Mouse (Mus musculus) kidney, adult 11 months (tissue): ENCODE measurements at regions not wholly inside any gene's neighbourhood (a gene's known extent, or its start where the extent isn't known, plus 50 kb on each side); places are given as distances from the start of the nearest gene placed in this dataset.

ENCODE experiments used
- DNase-seq: peaks from one replicate; pipeline ENCODE4 v3.0.0; 2022

DNA sequence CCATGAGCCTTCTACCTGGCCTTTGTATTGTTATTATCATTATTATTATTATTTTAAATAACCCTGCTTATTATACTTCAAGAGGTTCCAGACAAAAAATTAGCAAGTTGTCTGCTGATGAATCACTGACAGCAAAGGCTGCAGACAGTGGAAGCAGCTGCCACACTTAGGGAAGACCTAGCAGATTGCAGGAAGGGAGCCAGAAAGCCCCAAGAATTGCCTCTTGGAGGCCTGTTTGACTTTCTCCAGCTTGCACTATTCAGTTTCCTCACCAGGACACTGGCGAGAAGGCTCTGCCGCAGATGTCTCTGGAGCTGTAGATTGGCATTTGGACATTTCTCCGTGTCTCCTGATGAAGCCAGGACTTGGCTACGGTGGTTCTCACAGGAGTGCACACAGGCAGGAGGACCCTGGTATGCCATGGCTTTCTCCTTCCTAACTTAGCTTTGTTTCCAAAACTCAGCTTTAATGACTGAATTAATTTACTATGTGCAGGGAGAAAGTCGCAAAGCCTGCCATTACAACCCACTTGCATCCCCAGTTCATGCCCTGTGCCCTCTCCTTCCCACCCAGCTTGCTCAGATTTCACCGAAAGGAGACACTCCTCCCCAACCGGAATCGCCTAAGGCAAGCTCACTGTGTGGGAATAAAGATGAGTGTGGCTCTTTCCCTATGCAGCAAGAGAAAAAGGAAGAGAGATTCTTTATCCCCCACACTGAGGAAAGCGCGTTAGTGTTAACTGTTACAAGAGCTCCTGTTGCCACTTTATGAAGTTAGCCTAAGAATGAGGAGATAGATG, 193.3 kb upstream of the Trib2 start:
- no peak for DNase-seq

DNA sequence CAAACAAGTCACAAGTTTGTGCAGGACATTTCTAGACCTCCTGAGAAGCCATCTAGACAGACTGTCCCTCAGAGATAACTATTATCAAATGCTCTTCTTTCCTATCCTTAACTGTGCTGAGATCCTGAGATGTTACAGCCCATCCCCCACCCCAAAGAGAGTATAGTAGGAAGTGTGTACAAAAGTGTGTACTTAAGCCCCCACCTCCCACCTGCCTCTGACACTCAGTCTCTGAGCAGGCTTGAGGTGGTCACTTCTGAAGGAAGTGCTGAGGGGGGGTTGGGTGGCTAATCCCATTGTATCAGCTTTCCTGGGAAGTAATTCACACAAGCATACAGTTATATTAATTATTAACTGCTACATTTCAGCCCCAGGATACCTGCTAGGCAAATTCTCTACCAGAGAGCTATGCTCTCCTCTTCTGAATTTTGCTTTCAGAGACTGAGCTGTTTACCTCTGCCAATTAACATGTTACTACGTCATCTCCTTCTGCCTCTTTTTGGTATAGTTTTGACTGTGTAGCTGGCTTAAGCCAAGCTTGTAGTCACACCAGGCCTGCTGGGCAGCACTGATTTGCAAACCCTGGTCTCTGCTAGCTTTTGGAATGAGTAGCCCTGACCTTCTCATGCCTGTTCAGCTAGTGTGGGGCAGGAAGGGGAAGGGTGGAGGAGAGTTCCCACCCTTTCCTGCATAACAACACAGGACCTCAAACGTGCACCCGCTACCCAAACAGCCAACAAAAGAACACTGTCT, 192.2 kb upstream of the Trib2 start:
- DNase-seq: peak; percentile 75

DNA sequence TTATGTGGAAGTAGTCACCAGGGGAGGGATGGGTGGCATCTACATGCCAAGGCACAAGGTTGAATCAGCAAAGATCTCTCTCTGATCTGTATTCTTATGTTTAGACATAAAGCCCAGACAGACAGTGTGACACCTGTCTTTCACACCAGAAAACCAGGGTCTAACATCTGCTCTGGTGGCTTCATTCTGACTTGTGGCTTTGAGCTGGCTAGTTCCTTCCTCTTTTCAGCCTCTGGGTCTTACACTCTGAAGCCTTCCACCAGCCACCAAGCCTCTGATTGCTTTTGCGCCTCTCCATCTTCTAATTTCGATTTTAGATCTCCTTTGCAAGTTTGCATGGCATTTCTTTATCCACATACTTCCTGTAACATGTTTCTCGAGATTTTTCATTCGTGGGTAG, 191.5 kb upstream of the Trib2 start:
- DNase-seq: no peak

- DNase-seq: no peak
These were observed 190.0 kb upstream of the Trib2 start for GRCm38 (mm10) chr12:16006688-16007087.

DNA sequence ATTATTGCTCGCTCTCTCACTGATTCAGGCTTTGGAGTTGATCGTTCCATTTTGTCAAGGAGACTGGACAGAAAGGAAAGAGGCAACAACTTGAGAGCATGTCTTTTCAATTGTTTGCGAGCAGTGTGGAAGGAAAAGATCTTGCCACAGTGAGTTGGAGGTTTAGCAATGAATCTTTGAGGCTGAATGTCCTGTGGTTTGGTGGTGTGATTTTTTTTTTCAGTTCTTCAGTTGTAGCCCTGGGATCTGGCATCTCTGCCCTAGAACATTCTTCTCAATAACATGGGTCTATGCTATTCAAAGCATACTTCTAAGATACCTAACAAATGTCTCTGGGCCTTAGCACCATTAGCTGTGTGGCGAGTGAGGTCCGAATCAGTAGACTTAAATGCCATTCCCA, 189.6 kb upstream of the Trib2 start:
- no peak for DNase-seq

DNA sequence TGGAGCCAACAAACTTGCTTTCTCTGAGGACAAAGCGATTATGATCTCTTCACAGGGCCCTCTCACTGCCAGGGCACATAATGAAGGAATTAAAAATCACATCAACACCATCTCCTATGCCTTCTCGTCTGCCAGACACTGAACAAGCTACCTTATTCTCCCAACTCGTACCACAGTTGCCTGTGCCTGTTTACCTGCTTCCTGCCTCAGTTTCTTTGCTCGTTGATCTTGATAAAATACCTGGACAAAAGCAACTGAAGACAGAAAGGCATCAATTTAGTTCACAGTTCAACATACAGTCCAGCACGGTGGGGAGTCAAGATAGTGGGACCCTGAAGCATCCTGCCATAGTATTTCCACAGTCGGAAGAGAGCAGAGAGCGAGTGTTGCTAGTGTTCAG, 185.1 kb upstream of the Trib2 start:
- DNase-seq: no peak

- no peak for DNase-seq
These were observed 184.5 kb upstream of the Trib2 start for GRCm38 (mm10) chr12:16001225-16001624.

DNA sequence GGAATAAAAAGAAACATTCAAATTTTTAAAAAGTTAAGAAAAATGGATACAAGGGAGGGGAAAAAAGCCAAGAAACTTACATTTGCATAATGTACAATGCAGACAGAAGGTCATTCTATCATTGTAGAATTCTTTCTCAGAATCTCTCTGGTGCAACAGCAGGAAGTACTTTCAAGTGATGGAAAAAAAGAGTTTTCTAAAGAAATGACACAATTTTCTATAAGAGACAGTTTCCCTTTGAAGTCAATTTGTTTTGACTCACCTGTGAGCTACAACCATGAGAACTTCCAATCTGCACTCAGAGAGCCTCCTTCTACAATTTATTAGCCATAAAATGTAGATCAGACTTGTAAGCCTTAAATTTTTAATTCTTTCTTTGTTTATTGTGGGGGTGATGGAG, 181.6 kb upstream of the Trib2 start:
- no peak for DNase-seq

DNA sequence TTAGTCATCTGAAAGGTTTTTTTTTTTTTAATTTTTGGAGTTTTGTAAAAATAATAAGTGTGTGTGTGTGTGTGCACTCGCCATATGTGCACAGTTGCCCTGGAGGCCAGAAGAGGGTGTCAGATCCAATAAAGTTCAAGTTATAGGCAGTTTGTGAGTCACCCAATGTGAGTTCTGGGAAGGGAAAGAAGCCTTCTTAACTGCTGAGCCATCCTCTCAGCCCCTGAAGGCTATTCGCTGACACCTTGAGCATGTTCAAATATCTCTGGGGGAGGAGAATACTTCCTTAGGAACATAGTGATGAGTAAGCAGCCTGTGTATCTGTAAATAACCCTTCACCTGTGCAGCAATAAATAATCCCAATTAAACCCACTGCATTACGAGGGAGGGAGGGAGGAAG, 177.1 kb upstream of the Trib2 start:
- no peak for DNase-seq

GRCm38 (mm10) chr12:15986351-15986750, 169.6 kb upstream of the Trib2 start:
- DNase-seq: no peak

DNA sequence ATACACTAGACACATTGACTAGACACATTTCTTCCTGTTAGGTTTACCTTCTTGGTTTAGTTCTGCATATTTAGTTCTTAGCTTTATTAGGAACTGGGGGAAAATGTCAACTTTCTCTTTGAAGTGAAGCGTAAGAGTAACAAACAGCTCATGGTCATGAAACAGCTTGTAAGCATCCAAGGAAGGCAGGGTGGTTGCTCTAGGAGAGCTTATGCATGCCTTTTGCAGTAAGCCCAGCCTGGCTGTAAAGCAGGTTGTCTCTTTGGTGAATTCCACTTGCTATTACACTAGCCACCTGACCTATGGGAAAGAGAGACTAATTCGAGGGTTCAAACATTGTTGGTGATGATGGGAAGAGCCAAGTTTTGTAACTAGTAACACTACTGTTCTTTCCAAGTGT, 168.9 kb upstream of the Trib2 start:
- no peak for DNase-seq

DNA sequence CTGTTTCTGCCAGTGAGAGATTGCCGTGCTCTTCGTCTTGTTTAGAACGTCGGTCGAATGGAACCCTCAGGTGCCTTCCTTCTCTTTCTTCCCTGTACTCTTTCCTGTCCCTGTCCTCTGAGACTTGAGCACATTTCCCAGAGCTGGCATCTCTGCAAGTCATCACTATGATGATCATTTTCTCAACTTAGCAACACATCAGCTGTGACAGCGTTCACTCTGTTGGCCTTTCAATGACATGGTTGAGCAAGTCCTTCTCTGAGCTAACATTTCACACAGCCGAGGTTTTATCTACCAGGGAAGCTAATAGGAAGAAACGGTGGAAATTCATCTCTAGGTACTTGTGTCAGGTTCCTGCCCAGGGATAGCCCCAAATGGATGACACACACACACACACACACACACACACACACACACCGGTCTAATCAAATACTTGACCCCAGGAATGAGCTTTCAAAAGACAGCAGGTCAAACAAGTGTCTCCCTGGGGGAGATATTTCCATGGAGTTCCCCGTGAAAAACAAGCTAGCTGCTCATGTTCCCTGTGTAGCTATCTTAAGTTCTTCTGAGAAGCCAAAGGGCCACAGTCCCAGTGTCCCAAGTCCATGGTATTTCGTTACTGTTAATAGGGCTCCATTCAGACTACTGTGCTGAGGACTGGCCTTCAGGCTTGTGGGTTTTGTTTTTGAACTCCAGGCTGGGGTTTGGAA, 167.0 kb upstream of the Trib2 start:
- DNase-seq: no peak

- DNase-seq: no peak
These were observed 165.0 kb upstream of the Trib2 start for GRCm38 (mm10) chr12:15981741-15982140.

DNA sequence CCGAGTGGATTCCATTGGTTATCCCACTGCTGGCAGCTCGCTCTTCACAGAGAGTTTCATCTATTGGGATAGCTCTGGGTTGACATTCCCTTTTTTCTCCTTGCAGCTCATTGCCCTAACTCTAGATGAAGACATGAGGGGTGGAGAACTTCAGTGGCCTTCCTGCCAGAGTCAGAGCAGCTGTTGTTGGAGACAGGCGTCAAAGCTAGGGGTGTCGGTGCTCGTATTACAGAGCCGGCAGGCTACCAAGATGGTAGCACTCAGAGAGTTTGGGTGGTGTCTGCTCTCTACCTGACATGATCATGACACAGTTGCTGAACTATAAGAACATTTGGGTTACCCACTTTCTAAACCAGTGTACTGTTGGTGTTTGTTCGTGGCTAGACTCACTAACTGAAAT, 162.5 kb upstream of the Trib2 start:
- no peak for DNase-seq

- no peak for DNase-seq
These were observed 155.1 kb upstream of the Trib2 start for GRCm38 (mm10) chr12:15971786-15972185.

DNA sequence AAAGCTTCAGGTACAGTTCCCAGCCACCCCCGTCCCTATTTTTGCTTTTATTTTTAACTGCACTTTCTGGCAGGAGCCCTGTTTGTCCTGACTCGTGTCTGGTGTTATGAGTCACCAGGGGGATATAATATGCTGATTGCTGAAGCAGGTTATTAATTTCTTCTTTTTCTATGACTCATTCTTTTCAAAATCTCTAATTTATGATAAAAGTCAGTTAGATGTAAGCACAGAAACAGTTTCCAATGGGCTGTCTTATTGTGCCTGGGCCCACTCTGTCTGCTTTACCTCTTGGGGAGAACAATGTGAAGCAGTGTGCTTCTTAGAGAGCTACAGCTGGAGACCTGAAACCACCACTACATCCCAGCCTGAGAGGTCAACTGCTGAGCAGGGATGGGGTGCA, 153.5 kb upstream of the Trib2 start:
- DNase-seq: no peak

DNA sequence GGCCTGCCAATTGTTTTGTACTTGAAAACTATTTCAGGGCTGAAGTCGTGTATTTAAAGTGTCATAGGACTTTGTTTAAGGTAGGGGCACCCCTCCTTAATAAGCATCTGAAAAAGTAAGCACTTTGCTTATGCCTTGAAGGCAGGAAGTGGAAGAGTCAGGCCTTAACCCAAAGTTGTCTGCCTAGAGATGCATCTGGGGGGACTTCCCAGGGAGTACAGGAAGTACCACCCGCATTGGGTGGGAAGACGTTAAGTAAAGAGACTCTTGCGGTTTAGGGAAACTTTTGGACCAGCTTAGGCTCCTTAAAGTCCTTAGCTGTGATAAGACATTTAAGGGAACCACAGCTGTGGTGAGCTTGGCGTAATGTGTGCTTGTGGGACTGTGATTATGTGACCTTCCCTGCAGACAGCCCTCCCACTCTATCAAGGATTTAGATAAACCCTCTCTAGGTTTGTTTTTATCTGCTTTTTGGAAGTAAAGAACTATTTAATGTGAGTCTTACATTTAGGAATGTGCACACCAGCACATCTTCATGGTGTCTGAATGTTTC, 150.9 kb upstream of the Trib2 start:
- DNase-seq: no peak

DNA sequence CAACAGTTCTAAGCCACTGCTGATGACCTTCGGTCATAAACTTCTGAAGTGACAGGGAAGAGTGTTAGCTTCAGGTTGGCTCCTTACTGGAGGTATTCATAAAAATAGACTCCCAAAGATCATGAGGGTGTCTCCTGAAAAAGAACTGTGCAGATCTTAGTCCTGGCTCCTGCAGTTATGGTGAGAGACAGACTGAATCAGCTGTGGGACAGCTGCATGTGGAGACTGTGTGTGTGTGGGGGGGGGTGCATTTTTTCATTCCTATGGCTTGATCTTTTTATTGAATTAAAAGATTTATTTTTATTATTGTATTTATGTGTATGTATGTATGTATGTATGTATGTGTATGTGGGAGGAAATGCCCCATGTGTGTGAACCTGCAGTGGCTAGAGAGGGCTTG, 149.9 kb upstream of the Trib2 start:
- DNase-seq: no peak

DNA sequence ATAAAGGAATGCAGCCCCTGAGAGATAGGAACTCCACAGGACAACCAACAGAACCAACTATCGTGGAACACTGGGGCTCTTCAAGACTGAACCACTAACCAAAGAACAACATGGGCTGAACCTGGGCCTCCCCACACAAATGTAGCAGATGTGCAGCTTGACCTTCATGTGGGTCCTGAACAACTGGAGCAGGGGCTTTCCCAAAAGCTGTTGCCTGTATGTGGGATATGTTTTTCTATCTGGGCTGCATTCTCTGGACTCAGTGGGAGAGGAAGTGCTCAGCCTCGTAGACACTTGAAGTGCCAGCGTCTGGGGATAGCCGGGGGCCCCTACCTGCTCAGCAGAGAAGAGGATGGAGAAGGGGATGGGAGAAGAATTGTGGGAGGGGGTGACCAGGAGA, 149.2 kb upstream of the Trib2 start:
- DNase-seq: no peak

- no peak for DNase-seq
These were observed 147.4 kb upstream of the Trib2 start for GRCm38 (mm10) chr12:15964073-15964472.

GRCm38 (mm10) chr12:15961834-15962233, 145.1 kb upstream of the Trib2 start:
- no peak for DNase-seq

DNA sequence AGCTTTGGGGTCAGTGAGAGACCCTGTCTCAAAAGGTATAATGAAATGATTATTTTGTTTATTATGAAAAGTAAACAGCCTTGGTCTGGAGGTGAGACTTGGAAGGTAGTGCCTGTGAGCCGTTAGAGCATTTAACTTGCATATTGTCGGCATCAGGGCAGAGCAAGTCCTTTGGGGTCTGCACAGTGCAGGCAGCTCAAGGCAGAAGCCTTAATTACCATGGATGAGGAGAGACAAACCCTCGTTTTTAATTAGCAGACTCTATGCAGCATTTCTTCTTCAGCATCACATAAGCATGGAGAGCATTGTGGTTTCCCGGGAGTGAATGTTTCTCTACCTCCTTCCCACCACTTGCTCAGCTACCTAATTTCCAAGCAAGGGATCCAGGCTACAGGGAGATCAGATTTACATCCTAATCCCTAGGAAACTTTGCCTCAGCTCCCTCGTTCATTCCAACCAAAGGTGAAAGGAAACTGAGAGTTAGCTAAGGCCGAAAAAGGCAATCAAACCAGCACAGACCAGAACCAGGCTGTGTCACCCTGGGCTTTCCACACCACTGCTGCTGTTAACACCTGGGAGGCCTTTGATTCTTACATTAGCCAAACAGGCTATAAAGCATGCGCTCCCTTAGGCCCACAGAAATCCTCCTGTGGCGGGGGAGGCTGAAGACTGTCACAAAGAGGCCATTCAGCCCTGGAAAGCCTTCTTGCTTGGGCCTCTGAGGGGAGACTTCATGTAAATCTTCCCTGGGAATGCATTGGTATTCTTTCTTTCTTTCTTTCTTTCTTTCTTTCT, 120.9 kb upstream of the Trib2 start:
- DNase-seq: peak; percentile 35

GRCm38 (mm10) chr12:15932067-15932466, 115.3 kb upstream of the Trib2 start:
- no peak for DNase-seq
